Mouse (Mus musculus): Measurements from ENCODE around the gene Adcyap1r1.

Adcyap1r1 gene

GRCm38 (mm10) chr6:55448976-55449678, 2.7 kb upstream of the Adcyap1r1 start:
- no peak for DNase-seq (ENCODE audit: low spot score in 2 of 2)

- no peak for DNase-seq (ENCODE audit: low spot score in 2 of 2)
Measured at GRCm38 (mm10) chr6:55452381-55452780, 603 bp downstream of the Adcyap1r1 start.

- DNase-seq (ENCODE audit: low spot score in 2 of 2) = no peak
Measured at GRCm38 (mm10) chr6:55453548-55453947, 1.8 kb downstream of the Adcyap1r1 start.

GRCm38 (mm10) chr6:55455641-55456040, 3.9 kb downstream of the Adcyap1r1 start:
- no peak for DNase-seq (ENCODE audit: low spot score in 2 of 2)

- DNase-seq (ENCODE audit: low spot score in 2 of 2) = no peak
Measured at GRCm38 (mm10) chr6:55457727-55458126, 5.9 kb downstream of the Adcyap1r1 start.

- no peak for DNase-seq (ENCODE audit: low spot score in 2 of 2)
Measured at GRCm38 (mm10) chr6:55458156-55458555, 6.4 kb downstream of the Adcyap1r1 start.

- DNase-seq (ENCODE audit: low spot score in 2 of 2) = no peak
Measured at GRCm38 (mm10) chr6:55459545-55460397, 8.0 kb downstream of the Adcyap1r1 start.

GRCm38 (mm10) chr6:55461141-55461540, 9.4 kb downstream of the Adcyap1r1 start:
- DNase-seq (ENCODE audit: low spot score in 2 of 2) = peak in 1 of 2 experiments; percentile 32

GRCm38 (mm10) chr6:55461678-55462077, 9.9 kb downstream of the Adcyap1r1 start:
- no peak for DNase-seq (ENCODE audit: low spot score in 2 of 2)

- DNase-seq (ENCODE audit: low spot score in 2 of 2) = no peak
Measured at GRCm38 (mm10) chr6:55462394-55462793, 10.6 kb downstream of the Adcyap1r1 start.

- DNase-seq (ENCODE audit: low spot score in 2 of 2) = no peak
Measured at GRCm38 (mm10) chr6:55463966-55464365, 12.2 kb downstream of the Adcyap1r1 start.

GRCm38 (mm10) chr6:55465311-55465710, 13.5 kb downstream of the Adcyap1r1 start:
- no peak for DNase-seq (ENCODE audit: low spot score in 2 of 2)

GRCm38 (mm10) chr6:55466301-55466761, 14.6 kb downstream of the Adcyap1r1 start:
- no peak for DNase-seq (ENCODE audit: low spot score in 2 of 2)

GRCm38 (mm10) chr6:55470691-55471090, 18.9 kb downstream of the Adcyap1r1 start:
- DNase-seq (ENCODE audit: low spot score in 2 of 2) = no peak

- no peak for DNase-seq (ENCODE audit: low spot score in 2 of 2)
Measured at GRCm38 (mm10) chr6:55472381-55472780, 20.6 kb downstream of the Adcyap1r1 start.

GRCm38 (mm10) chr6:55480988-55481387, 29.2 kb downstream of the Adcyap1r1 start:
- no peak for DNase-seq (ENCODE audit: low spot score in 2 of 2)

GRCm38 (mm10) chr6:55482471-55482870, 30.7 kb downstream of the Adcyap1r1 start:
- no peak for DNase-seq (ENCODE audit: low spot score in 2 of 2)

- DNase-seq (ENCODE audit: low spot score in 2 of 2) = no peak
Measured at GRCm38 (mm10) chr6:55483360-55483759, 31.6 kb downstream of the Adcyap1r1 start.

GRCm38 (mm10) chr6:55484224-55484623, 32.4 kb downstream of the Adcyap1r1 start:
- DNase-seq (ENCODE audit: low spot score in 2 of 2) = no peak

GRCm38 (mm10) chr6:55485216-55485615, 33.4 kb downstream of the Adcyap1r1 start:
- DNase-seq (ENCODE audit: low spot score in 2 of 2) = no peak

- no peak for DNase-seq (ENCODE audit: low spot score in 2 of 2)
Measured at GRCm38 (mm10) chr6:55487726-55488125, 35.9 kb downstream of the Adcyap1r1 start.

- DNase-seq (ENCODE audit: low spot score in 2 of 2) = no peak
Measured at GRCm38 (mm10) chr6:55496201-55496600, 44.4 kb downstream of the Adcyap1r1 start.

GRCm38 (mm10) chr6:55498753-55499152, 47.0 kb downstream of the Adcyap1r1 start:
- DNase-seq (ENCODE audit: low spot score in 2 of 2) = no peak
